Mouse (Mus musculus): ENCODE measurements around the gene Capn10. TPM values are rescaled to one million over a fixed set of nuclear protein-coding genes. Genes with fewer than 3 reads are reported as not detected.

The Capn10 gene
- 10 to 100 TPM in 1 of 2 experiments, 1 to 10 TPM in 1; 9.1 to 13.2 TPM for polyA plus RNA-seq (2017; shearing (Covaris generic))

DNA sequence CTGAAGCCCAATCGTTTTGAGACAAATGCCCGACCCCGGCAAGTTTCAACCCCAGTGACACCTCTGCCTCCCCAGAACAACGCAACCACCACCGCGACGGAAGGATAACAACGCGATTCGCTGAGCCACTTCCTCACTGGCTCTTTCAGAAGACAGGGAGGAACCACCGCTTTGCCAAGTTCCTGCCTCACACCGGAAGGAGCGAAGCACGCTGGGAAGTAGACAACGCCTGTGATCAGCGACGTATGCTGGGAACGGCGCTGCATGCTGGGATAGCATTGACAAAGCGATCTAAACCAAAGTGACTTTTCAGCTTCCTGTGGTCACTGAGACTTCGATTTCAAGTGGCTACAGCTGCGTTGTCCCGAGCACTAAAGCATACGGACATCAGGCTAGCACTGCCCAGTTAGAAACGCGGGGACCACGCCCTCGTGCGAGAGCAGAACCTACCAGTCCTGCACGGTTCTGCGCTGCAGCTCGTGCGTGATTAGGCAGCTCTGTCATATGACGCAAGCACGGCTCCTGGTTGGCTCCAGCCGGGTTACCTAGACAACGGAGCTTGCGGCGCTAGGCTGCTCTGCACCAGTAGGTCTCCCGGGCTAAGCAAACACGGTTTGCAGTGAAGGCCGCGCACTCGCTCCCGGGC lies at the start of gene Capn10:
Gene Capn10, plus strand, starts transcription at position 195 of the 646 bp plus-strand sequence.

DNA sequence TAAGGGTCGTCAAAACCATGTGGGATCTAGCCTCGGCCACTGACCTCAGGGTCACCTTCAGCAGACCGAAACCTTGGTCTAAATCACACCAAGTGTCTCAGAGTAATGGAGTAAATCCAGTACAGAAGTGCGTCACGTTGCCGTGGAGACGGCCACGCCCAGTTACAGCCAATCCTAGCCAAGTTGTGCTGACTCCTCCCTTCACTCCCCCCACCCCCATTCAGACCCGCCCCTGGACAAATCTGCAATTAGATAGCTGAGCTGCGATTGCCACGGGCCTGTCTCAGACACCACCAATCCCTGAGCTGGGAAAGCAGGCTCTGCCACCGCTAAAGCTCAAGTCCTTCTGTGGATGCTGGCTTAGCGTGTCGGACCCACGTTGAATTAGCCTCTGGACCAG lies 31.4 kb upstream of the Capn10 start, which contains the start of gene Ankmy1:
Gene Ankmy1, minus strand, starts transcription at position 121 of the 400 bp plus-strand sequence.

GRCm38 (mm10) chr1:92906779-92907631 lies 27.2 kb upstream of the Capn10 start, which contains the start of gene Dusp28:
Gene Dusp28, plus strand, starts transcription at chr1:92906981.

GRCm38 (mm10) chr1:92910239-92910885 lies 23.8 kb upstream of the Capn10 start, which contains the start of gene Rnpepl1:
Gene Rnpepl1, plus strand, starts transcription at chr1:92910783.

DNA sequence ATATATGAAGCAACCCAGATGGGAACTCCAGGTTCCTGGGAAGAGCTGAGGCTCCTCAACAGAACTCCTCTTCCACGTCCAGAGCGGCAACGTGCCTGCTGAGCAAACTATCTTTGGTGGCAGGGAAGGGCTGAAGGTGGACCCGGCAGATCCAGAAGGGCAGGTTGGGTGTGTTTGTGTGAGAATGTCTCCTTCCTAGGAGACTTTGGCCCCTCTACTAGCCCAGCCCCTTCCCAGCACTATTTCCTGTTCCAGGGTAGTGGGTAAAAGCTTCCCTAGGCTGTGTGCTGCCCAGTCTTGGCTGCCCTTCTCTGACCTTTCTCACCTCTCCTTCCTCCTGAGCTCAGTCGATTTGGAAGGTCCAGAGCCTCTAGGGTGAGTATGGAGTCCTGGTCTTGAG lies 16.4 kb downstream of the Capn10 start, which contains the start of gene Gpr35:
Gene Gpr35, plus strand, starts transcription at position 259 of the 400 bp plus-strand sequence.

Other genes with a start within 250 kb of the Capn10 start
- 1 to 10 TPM; 3.1 to 5.5 TPM for gene Gpc1, start 102.7 kb upstream of the Capn10 start, polyA plus RNA-seq (2017; shearing (Covaris generic))
- 1 to 10 TPM in 1 of 2 experiments, not detected in 1; 1.0 TPM for gene Ankmy1, start 31.5 kb upstream of the Capn10 start, polyA plus RNA-seq (2017; shearing (Covaris generic))
- gene Dusp28, start 27.4 kb upstream of the Capn10 start, polyA plus RNA-seq (2017; shearing (Covaris generic)) = 10 to 100 TPM in 1 of 2 experiments, 1 to 10 TPM in 1; 8.9 to 15.5 TPM
- gene Rnpepl1, start 23.6 kb upstream of the Capn10 start, polyA plus RNA-seq (2017; shearing (Covaris generic)) = 100 to 1,000 TPM in 1 of 2 experiments, 10 to 100 TPM in 1; 81.1 to 120 TPM
- gene Gpr35, start 16.5 kb downstream of the Capn10 start, polyA plus RNA-seq (2017; shearing (Covaris generic)) = under 1 TPM; 0.05 to 0.37 TPM
- under 1 TPM in 1 of 2 experiments, not detected in 1; 0.16 TPM for gene Aqp12, start 72.0 kb downstream of the Capn10 start, polyA plus RNA-seq (2017; shearing (Covaris generic))
- gene Kif1a, start 167.6 kb downstream of the Capn10 start, polyA plus RNA-seq (2017; shearing (Covaris generic)) = under 1 TPM in 1 of 2 experiments, not detected in 1; 0.61 TPM
- gene Agxt, start 200.9 kb downstream of the Capn10 start, polyA plus RNA-seq (2017; shearing (Covaris generic)) = not detected
- not detected for gene 2310007B03Rik, start 226.6 kb downstream of the Capn10 start, polyA plus RNA-seq (2017; shearing (Covaris generic))
- gene Crocc2, start 234.3 kb downstream of the Capn10 start, polyA plus RNA-seq (2017; shearing (Covaris generic)) = not detected